ENCODE assay signal across 8 mouse cellular contexts in genomic region chr16:28898509-28899160, GRCm38 (mm10). TPM values are rescaled to one million over a fixed set of nuclear protein-coding genes. Genes with fewer than 3 reads are reported as not detected.
DNase-seq lines count a peak whose midpoint lies in the region; ATAC-seq and TF ChIP-seq lines count a peak whose summit lies in the region.

No protein-coding gene starts in this region.

- peak; percentile 65 for TF ChIP-seq CTCF in lung, postnatal 0 days (IDR thresholded peaks at IDR 0.05)

- no peaks in the 10 kb centered on the region for H3K27me3 ChIP-seq in intestine, embryonic 15.5 days (replicated peaks)
- no peaks in the 10 kb centered on the region for H3K27me3 ChIP-seq in lung, postnatal 0 days (replicated peaks; ENCODE audit: insufficient read depth, low read length)
- H3K27me3 ChIP-seq in forebrain, embryonic 13.5 days = no peaks in the 10 kb centered on the region

- intact Hi-C loops in left cerebral cortex, postnatal 36 days (cut with DNase I) = no loop called here

- H3K36me3 ChIP-seq in intestine, embryonic 15.5 days = no peaks in the 10 kb centered on the region
- H3K36me3 ChIP-seq in lung, postnatal 0 days (ENCODE audit: insufficient read depth, low read length) = no peaks in the 10 kb centered on the region
- no peaks in the 10 kb centered on the region for H3K36me3 ChIP-seq in forebrain, embryonic 13.5 days (ENCODE audit: poor library complexity, severe bottlenecking)

- no peak overlapping the region for H3K4me2 ChIP-seq in intestine, embryonic 15.5 days (replicated peaks)
- peak overlapping the region; percentile 20; the same call in 1 of the 2 replicates for H3K4me2 ChIP-seq in lung, postnatal 0 days (replicated peaks; ENCODE audit: low read depth, low read length)
- H3K4me2 ChIP-seq in forebrain, embryonic 13.5 days = no peak overlapping the region

- TF ChIP-seq EP300 in lung, postnatal 0 days (IDR thresholded peaks at IDR 0.05) = no peak

- H3K4me3 ChIP-seq in intestine, embryonic 15.5 days (replicated peaks) = no peak overlapping the region
- H3K4me3 ChIP-seq in lung, postnatal 0 days (ENCODE audit: low read depth, low read length) = no peak overlapping the region
- no peak overlapping the region for H3K4me3 ChIP-seq in forebrain, embryonic 13.5 days

- no peak overlapping the region for H3K9ac ChIP-seq in intestine, embryonic 15.5 days
- H3K9ac ChIP-seq in lung, postnatal 0 days (replicated peaks; ENCODE audit: low read depth) = no peak overlapping the region
- no peak overlapping the region for H3K9ac ChIP-seq in forebrain, embryonic 13.5 days

- no peaks in the 10 kb centered on the region for H3K9me3 ChIP-seq in intestine, embryonic 15.5 days
- no peaks in the 10 kb centered on the region for H3K9me3 ChIP-seq in lung, postnatal 0 days (ENCODE audit: low read length)
- H3K9me3 ChIP-seq in forebrain, embryonic 13.5 days (replicated peaks) = no peaks in the 10 kb centered on the region

- WGBS in intestine, embryonic 15.5 days = 25% methylated on average over 15 of the region's 15 CpGs
- 7% methylated on average over 15 of the region's 15 CpGs for WGBS in lung, postnatal 0 days
- 50% methylated on average over 15 of the region's 15 CpGs for WGBS in forebrain, embryonic 13.5 days

- H3K4me1 ChIP-seq in intestine, embryonic 15.5 days (replicated peaks) = 0 out of 2 replicates have a peak, but pooled peaks cover 14% of the 10 kb centered on the region
- H3K4me1 ChIP-seq in lung, postnatal 0 days (ENCODE audit: insufficient read depth, low read depth, low read length) = peaks cover 10% of the 10 kb centered on the region; the same call in 1 of the 2 replicates
- peaks cover 10% of the 10 kb centered on the region for H3K4me1 ChIP-seq in forebrain, embryonic 13.5 days

- peak; percentile 91 for DNase-seq in heart, adult 11 months
- no peak for DNase-seq in heart, adult 8-10 months (ENCODE audit: low spot score)
- peak; percentile 44 to 56 for DNase-seq in cerebellum, postnatal 36 days
- peak; percentile 52 for DNase-seq in lung, postnatal 0 days (ENCODE audit: low spot score)
- no peak for DNase-seq in left cerebral cortex, postnatal 36 days (ENCODE audit: low spot score in 2 of 2)
- no peak for DNase-seq in spleen, adult 12 weeks (ENCODE audit: low spot score)

- peak; percentile 38; the same call in 1 of the 2 replicates for ATAC-seq in intestine, embryonic 15.5 days
- peak; percentile 68 for ATAC-seq in lung, postnatal 0 days
- no peak for ATAC-seq in forebrain, embryonic 13.5 days

- H3K27ac ChIP-seq in intestine, embryonic 15.5 days = no peak overlapping the region
- 0 out of 2 replicates have a peak overlapping the region, but pooled peaks have one; percentile 16 for H3K27ac ChIP-seq in lung, postnatal 0 days (ENCODE audit: low read length)
- no peak overlapping the region for H3K27ac ChIP-seq in forebrain, embryonic 13.5 days

RNA-seq across cellular contexts. Expression of gene Mb21d2, which starts 30.8 kb away (rescaled TPM):
- 1 to 10 TPM; 7.9 to 9.2 (median 8.6) TPM for total RNA-seq in heart, adult 8-10 months (2022)
- 9.0 and 9.1 TPM in 2 replicates for polyA plus RNA-seq in intestine, embryonic 15.5 days (2015; fragmentation: Nextera tagmentation; extraction: Ambion mirVana)
- polyA plus RNA-seq in lung, postnatal 0 days (2015; fragmentation: Nextera tagmentation; extraction: Ambion mirVana) = 3.8 and 5.0 TPM in 2 replicates
- total RNA-seq in left cerebral cortex, postnatal 36 days (2021) = 10 to 100 TPM; 35.8 to 44.1 TPM
- 4.4 and 5.4 TPM in 2 replicates for polyA plus RNA-seq in forebrain, embryonic 13.5 days (2015; fragmentation: Nextera tagmentation; extraction: Ambion mirVana)

Comparison
In these comparisons a context has a peak if more than half of its experiments do, and no peak if none do; other contexts are left out.
1. DNase-seq: peak in heart, adult 11 months (single experiment), cerebellum, postnatal 36 days (2 of 2) and lung, postnatal 0 days (single experiment); none in heart, adult 8-10 months (single experiment), left cerebral cortex, postnatal 36 days (0 of 2) and spleen, adult 12 weeks (single experiment).